Mouse (Mus musculus) embryonic facial prominence, embryonic 11.5 days (tissue): ENCODE results near the gene Gpr183. TPM values are rescaled to one million over a fixed set of nuclear protein-coding genes. Genes with fewer than 3 reads are reported as not detected.

Experiments
- ATAC-seq: fragments of 200-750 bp; cut with Nextera tagmentation; replicated peaks from 2 replicates; pipeline ENCODE4 v1.8.0; 2017; ENCODE audit warnings: low read depth; ENCODE audit not compliant: insufficient number of reproducible peaks, low FRiP score, low TSS enrichment
- DNase-seq: peaks from one replicate; pipeline ENCODE4 v3.0.0-alpha.2; 2015; ENCODE audit warnings: low spot score
- H3K27ac ChIP-seq: fragments of 300-500 bp; sonication (generic); replicated peaks from 2 replicates; pipeline ENCODE4 v1.5.1; 2014; ENCODE audit warnings: mild to moderate bottlenecking, low read depth, low read length, control low read depth
- H3K27me3 ChIP-seq: fragments of 300-500 bp; sonication (generic); 2 replicates; pipeline ENCODE4 v1.6.1; 2014; ENCODE audit warnings: mild to moderate bottlenecking, low read length, moderate library complexity, mixed read lengths; ENCODE audit not compliant: control insufficient read depth, insufficient read depth
- H3K36me3 ChIP-seq: fragments of 300-500 bp; sonication (generic); replicated peaks from 2 replicates; pipeline ENCODE4 v1.6.1; 2014; ENCODE audit warnings: low read depth, mild to moderate bottlenecking, low read length, moderate library complexity, mixed read lengths; ENCODE audit not compliant: control insufficient read depth, insufficient read depth
- H3K4me1 ChIP-seq: fragments of 300-500 bp; sonication (generic); 2 replicates; pipeline ENCODE4 v1.6.1; 2014; ENCODE audit warnings: low read length, mixed read lengths; ENCODE audit not compliant: control insufficient read depth, insufficient read depth
- H3K4me2 ChIP-seq: fragments of 300-500 bp; sonication (generic); 2 replicates; pipeline ENCODE4 v1.6.1; 2014; ENCODE audit warnings: low read depth, mild to moderate bottlenecking, control low read depth, low read length, moderate library complexity
- H3K4me3 ChIP-seq: fragments of 300-500 bp; sonication (generic); 2 replicates; pipeline ENCODE4 v1.5.1; 2014; ENCODE audit warnings: low read depth, low read length, control low read depth
- H3K9ac ChIP-seq: fragments of 300-500 bp; sonication (generic); replicated peaks from 2 replicates; pipeline ENCODE4 v1.6.1; 2014; ENCODE audit warnings: mild to moderate bottlenecking, control low read depth, low read length
- H3K9me3 ChIP-seq: fragments of 300-500 bp; sonication (generic); replicated peaks from 2 replicates; pipeline ENCODE4 v1.6.1; 2016; ENCODE audit warnings: mild to moderate bottlenecking, low read length, inconsistent platforms, mixed read lengths; ENCODE audit not compliant: control insufficient read depth
- WGBS: fragments of 180-500 bp; shearing (Covaris S2); extraction: QIAGEN DNeasy Blood & Tissue Kit; methylation state at CpG from one replicate; pipeline ENCODE4 v1.1.7; 2014; 5-methylcytosine and 5-hydroxymethylcytosine counted together
- polyA plus RNA-seq: library from polyadenylated mRNA; unstranded; fragments of >200 nt; fragmentation: Nextera tagmentation; extraction: Ambion mirVana; gene quantifications from 2 replicates; pipeline ENCODE4 v1.2.1, GENCODE M21; 2014

Gene Gpr183
- polyA plus RNA-seq, 1 experiment from 2014 or later = 4.3 TPM

DNA sequence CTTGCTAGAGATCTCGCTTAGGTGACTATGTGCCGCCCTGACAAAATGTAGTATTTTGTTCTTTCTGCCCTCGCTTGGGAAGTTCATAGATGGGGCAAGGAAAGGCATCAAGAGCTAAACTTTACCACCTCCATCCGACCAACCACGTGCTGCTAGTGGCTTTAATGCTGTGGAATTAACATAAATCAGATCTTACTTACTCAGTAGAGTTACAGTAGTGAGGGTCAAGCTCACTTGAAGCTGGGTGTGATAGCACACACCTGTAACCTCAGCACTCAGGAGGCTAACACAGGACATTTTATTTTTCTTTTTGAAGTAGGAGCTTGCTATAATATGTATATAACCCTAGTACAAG, 13.0 kb downstream of the Gpr183 start:
- Histone ChIP-seq H3K4me1 (no peaks in the 10 kb centered on the region), H3K4me2 (no peak overlapping the region), H3K4me3 (no peak overlapping the region), H3K36me3 (no peaks in the 10 kb centered on the region), H3K27ac (no peak overlapping the region), H3K9ac (no peak overlapping the region), H3K9me3 (no peaks in the 10 kb centered on the region), H3K27me3 (no peaks in the 10 kb centered on the region)
- 89% methylated on average over 5 of the region's 5 CpGs for WGBS
- DNase-seq (no peak), ATAC-seq (no peak)

DNA sequence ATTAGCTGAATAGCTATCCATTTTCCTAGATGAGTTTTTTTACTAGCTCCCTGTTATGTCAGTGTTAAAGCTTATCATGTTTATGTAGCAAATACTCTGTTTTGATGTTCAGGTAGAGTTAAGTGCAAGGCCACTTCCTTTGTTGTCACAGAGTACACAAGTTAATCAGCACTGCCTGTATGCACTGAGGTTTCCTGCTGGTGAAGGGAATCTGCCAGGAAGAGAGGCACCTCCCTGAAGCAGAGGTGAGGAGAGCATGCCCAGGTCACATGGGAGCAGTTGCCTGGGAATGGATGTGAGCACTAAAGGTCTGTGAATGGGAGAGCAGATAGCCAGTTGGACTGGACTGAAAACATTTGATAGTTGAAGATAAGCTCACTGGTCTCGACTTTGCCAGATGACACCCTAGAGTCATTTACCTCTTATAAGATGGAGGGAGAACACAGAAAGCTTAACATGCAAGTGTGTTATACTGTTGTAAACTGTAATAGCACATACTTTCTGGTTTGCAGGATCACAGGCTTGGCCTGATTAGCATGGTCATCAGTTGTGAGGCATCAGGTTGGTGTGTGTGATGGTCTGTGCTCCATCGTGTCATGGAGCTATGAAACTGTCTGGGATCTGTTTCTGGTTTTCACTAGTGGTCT, 13.5 kb downstream of the Gpr183 start:
- H3K9me3 ChIP-seq = no peaks in the 10 kb centered on the region
- DNase-seq = no peak
- H3K4me1 ChIP-seq = no peaks in the 10 kb centered on the region

DNA sequence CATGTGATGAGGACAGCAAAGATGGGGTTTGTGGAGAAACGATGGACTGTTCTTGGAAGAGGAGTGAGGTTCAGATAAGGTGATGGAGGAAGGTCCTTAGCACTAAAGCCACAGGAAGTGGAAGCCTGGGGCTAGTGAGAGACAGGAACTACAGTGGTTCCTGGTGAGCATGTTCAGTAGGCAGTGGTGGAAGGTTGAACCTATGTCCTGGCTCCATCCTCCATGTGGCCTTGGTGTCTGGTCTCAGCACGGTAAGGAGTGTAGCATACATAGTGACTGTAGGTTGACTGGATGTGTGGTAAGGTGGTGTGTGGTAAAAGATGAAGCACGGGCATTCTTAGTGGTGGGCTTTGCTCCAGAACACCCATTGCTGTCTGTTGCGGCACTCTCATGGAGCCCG, 15.1 kb downstream of the Gpr183 start:
- Histone ChIP-seq H3K27me3 (no peaks in the 10 kb centered on the region), H3K9ac (no peak overlapping the region), H3K4me3 (no peak overlapping the region), H3K36me3 (no peaks in the 10 kb centered on the region), H3K4me1 (no peaks in the 10 kb centered on the region), H3K9me3 (no peaks in the 10 kb centered on the region), H3K4me2 (no peak overlapping the region), H3K27ac (no peak overlapping the region)
- ATAC-seq (no peak), DNase-seq (no peak)
- 93% methylated on average over 5 of the region's 5 CpGs for WGBS

More for the DNA sequence above, 13.5 kb downstream of the Gpr183 start:
- Histone ChIP-seq H3K27ac (no peak overlapping the region), H3K4me3 (no peak overlapping the region), H3K9ac (no peak overlapping the region), H3K27me3 (no peaks in the 10 kb centered on the region), H3K4me2 (no peak overlapping the region), H3K36me3 (no peaks in the 10 kb centered on the region)
- ATAC-seq = no peak
- 79% methylated on average over 2 of the region's 2 CpGs for WGBS

DNA sequence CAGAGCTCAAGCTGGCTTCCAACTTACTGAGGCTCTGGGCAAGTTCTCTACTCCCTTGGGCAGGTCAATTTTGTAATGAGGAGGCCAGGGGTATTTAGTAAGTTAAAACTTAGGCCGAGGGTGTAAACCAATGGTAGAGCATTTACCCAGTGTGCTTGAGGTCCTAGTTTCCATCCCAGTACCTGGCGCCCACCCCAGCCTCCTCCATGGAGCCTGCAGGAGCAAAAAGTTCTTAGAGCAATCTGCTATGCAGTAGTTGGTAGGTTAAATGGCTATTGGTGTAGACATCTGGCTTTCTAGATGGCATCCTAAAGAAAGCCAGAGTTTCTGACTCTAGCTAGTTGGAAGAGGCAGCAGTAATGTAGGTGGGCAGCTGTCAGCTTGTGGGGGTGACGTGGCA, 15.6 kb downstream of the Gpr183 start:
- Histone ChIP-seq H3K27me3 (no peaks in the 10 kb centered on the region), H3K4me2 (no peak overlapping the region), H3K27ac (no peak overlapping the region), H3K36me3 (no peaks in the 10 kb centered on the region), H3K9me3 (no peaks in the 10 kb centered on the region), H3K4me3 (no peak overlapping the region), H3K4me1 (no peaks in the 10 kb centered on the region), H3K9ac (no peak overlapping the region)
- ATAC-seq = no peak
- no peak for DNase-seq
- 94% methylated on average over 3 of the region's 3 CpGs for WGBS

DNA sequence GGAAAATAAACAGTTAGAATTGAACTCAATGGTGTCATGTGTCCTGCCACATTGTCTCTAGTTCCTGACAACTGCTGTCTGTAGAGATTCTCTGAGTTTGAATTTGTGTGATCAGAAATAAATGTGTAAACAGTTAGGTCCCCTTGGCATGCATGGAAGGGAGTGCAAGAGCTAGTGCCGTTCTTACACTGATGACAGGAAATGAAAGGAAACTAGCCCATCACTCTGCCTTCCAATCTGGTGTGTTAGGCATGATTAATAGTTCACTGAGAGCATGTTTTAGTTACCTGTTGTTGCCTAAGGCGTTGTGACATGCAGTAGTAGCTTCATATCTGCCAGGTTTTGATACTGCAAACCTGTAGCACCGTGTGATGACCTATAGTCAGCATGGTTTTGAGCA, 17.0 kb downstream of the Gpr183 start:
- 86% methylated on average over 3 of the region's 3 CpGs for WGBS
- no peak overlapping the region for H3K9ac ChIP-seq
- H3K4me3 ChIP-seq = no peak overlapping the region
- H3K4me2 ChIP-seq = no peak overlapping the region
- DNase-seq (no peak), ATAC-seq (no peak)
- no peaks in the 10 kb centered on the region for H3K4me1 ChIP-seq
- no peaks in the 10 kb centered on the region for H3K36me3 ChIP-seq
- H3K9me3 ChIP-seq = no peaks in the 10 kb centered on the region
- H3K27ac ChIP-seq = no peak overlapping the region
- H3K27me3 ChIP-seq = no peaks in the 10 kb centered on the region

DNA sequence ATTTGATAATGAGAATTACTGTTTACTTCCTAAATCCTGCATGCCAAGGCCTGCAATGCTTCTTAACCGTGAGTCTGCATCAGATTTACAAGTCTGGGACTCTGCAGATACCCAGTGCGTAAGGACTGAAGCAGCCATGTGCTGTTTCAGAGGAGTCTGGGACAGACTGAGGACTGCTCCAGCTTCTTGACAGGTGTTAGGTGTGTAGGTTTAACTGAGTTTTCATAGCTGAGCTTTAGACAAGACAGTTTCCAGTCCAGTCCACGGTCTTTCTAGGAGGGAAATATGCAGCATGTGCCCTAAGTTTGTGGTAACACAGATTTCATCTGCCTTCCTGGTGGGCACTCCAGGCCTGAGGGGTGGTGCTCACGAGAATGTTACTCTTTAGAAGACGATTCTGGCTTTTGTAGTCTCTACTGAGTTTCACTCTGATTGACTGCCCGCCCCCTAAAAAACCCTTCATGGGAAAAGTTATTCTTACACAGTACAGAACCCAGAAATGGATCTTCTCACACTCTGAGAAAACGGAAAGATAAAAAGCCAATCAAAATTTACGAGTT, 17.7 kb downstream of the Gpr183 start:
- no peak for ATAC-seq
- Histone ChIP-seq H3K27me3 (no peaks in the 10 kb centered on the region), H3K9me3 (no peaks in the 10 kb centered on the region), H3K9ac (no peak overlapping the region), H3K27ac (no peak overlapping the region), H3K4me1 (no peaks in the 10 kb centered on the region), H3K4me2 (no peak overlapping the region), H3K36me3 (no peaks in the 10 kb centered on the region), H3K4me3 (no peak overlapping the region)
- DNase-seq = no peak
- 74% methylated on average over 8 of the region's 8 CpGs for WGBS

DNA sequence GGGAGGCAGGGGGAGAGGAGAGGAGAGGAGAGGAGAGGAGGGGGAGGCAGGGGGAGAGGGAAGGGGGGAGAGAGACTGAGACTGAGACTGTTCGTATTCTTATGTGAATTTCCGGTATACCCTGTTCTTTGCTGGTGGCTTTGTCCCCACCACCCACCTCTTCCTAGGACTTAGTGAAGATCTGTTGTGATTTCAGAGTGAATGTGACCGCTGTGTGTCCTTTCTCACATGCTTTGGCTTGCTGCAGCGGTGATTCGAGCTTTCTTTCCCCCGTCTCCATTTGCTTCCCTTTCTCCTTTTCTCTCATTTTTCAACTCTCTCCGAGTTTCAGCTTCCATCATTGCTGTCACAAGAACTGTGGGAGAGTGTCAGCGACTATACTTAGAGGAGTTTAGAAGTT, 18.3 kb downstream of the Gpr183 start:
- Histone ChIP-seq H3K4me3 (no peak overlapping the region), H3K27ac (no peak overlapping the region), H3K9ac (no peak overlapping the region), H3K36me3 (no peaks in the 10 kb centered on the region), H3K27me3 (no peaks in the 10 kb centered on the region), H3K4me1 (no peaks in the 10 kb centered on the region), H3K4me2 (no peak overlapping the region), H3K9me3 (no peaks in the 10 kb centered on the region)
- no peak for DNase-seq
- no peak for ATAC-seq
- WGBS = 66% methylated on average over 8 of the region's 8 CpGs

DNA sequence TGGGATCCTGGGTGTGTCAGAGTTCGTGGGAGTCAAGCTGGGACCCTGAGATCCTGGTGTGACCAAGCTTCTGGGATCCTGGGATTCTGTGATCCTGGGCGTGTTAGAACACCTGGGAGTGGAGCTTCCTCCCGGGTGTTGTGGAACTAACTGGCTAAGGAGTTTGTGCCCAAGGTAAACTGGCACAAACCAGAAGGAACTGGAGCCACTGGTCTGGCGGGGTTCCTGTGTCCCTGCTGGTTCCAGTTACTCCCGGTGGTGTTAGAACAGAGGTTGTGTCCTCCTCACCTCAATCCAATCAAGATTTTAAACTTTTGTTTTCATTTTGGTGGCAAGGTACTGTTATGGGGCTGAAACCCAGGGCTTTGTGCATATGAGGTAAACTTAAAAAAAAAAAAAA, 18.9 kb downstream of the Gpr183 start:
- H3K9me3 ChIP-seq = no peaks in the 10 kb centered on the region
- ATAC-seq = no peak
- 83% methylated on average over 5 of the region's 5 CpGs for WGBS
- H3K9ac ChIP-seq = no peak overlapping the region
- DNase-seq = no peak
- no peaks in the 10 kb centered on the region for H3K36me3 ChIP-seq
- H3K4me1 ChIP-seq = no peaks in the 10 kb centered on the region
- no peak overlapping the region for H3K27ac ChIP-seq
- no peaks in the 10 kb centered on the region for H3K27me3 ChIP-seq
- H3K4me3 ChIP-seq = no peak overlapping the region
- no peak overlapping the region for H3K4me2 ChIP-seq
